Mouse (Mus musculus) gastrocnemius, postnatal 10 days (tissue): ENCODE results near the gene Slc50a1. TPM values are rescaled to one million over a fixed set of nuclear protein-coding genes. Genes with fewer than 3 reads are reported as not detected.
A peak's percentile ranks its signal among the peaks of the same experiment; 100 is the strongest.

ENCODE experiments used
- DNase-seq: peaks from one replicate; pipeline ENCODE4 v3.0.0; 2021; ENCODE audit warnings: mixed read lengths
- long read RNA-seq, 2 experiments: library from polyadenylated mRNA; stranded (forward); transcript quantifications; one replicate each; pipeline ENCODE4 v2.0.0; 2021
- total RNA-seq, 2 experiments: library from RNA; stranded (reverse); gene quantifications; 2 replicates each; pipeline ENCODE4 v1.2.3; 2021

Gene Slc50a1
- 10 to 100 TPM; 19.0 to 28.7 TPM for total RNA-seq
- long read RNA-seq, experiment 1, transcript Slc50a1-201 (6 exons, 1,022 nt) = major isoform, 18 of 29 reads
- long read RNA-seq, experiment 1, partial matches to known transcripts = 4 of 29 reads
- long read RNA-seq, experiment 1, other reads (novel, unspliced or antisense) = 2 of 29 reads
- long read RNA-seq, experiment 2, transcript Slc50a1-201 (6 exons, 1,022 nt) = major isoform, 12 of 17 reads
- long read RNA-seq, experiment 2, partial matches to known transcripts = 1 of 17 reads
- long read RNA-seq, experiment 2, other reads (novel, unspliced or antisense) = 2 of 17 reads

DNA sequence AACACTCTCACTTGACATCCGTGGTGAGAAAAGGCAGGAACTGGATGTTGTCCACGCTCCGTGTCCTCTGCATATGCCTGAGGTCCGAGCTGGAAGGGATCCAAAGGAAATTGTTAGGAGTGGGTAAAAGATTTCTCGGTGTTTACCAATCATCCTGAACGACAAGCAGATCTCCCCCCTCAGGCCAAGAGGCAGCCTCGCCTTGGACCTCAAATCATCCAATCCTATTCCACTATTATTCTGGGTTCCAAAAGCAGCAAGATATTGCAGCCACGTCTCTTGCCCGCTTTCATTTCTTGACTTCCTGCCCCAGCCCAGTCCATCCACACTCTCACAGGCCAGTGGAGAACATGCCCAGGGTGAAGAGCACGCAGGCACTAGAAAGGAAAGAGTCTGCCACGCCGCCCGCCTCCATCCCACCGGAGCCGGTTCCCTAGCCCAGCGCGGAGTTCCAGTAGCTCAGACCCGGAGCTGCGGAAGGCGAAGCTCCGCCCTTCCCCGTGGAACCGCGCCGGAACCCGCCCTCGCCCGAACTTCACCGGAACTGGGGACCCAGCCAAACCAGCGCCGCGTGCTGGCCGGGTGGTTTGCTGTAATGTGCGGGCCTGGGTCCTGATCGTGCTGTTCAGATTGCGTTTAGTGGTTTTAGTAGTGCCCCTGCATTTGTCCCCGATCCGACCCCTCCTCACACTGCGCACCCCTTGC, at the start of gene Slc50a1:
Gene Slc50a1 (minus strand): TSS at position 520 of the 705 bp plus-strand sequence.
- peak; percentile 94 for DNase-seq

DNA sequence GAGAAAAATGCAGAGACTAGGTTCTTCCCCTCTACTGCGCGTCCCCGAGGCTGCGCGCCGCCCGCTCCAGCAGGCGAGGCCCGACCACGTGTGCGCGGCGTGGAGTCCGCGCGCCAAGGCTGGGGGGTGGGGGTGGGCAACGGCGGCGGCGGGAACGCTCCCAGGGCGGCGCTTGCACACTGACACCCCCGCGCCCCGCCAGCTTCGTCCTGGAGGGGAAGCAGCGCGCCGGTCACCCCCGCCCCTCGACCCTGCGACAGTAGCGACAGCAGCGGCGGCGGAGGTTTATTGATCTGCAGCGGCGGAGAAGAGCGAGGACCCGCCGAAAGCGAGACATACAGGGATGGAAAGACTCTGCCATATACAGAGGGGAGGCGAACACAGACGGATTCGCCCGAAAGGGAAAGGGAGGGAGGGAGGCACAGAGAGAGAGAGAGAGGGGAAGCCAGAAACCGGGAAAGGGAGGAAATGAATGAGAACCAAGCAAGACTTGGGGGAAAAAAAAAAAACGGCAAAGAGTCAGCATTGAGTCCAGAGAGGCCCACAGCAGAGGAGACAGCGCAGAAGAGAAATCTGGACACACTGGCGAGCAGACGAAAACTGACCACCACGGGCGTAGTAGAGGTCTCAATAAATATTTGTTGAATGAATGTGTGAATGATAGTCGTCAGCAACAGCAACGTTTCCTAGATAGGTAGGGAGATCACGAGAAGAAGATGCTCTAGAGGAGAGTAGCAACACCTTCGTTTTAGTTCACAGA, 49.4 kb upstream of the Slc50a1 start:
- DNase-seq = no peak

DNA sequence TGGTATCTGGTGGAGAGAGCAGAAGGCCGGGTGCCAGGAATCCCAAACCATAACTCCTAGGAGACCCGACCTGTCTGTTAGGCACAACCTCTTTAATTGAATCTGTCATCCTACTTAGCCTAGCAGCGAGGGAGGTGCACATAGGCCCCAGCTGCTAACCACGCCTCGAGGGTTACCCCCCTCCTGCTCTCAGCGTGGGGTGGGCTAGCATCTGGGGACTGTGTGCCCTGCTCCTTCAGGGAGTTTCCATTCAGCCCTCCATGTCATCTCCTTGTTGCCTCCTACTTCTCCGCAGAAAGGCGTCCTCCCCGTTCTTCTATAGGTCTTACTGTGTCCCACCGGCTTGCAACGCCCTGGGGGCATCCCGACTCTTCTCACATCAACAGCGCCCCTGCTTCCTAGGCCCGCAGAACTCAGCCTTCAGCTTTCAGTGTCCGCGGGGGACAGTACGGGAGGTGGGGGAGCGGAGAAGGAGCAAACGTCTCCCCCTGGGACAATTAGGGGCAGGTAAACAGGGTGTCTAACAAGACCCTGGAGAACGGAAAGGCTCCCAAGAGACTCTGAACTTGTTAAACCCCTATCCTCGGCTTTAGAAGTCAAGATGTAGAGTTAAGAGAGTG, 48.7 kb upstream of the Slc50a1 start:
- DNase-seq = no peak

DNA sequence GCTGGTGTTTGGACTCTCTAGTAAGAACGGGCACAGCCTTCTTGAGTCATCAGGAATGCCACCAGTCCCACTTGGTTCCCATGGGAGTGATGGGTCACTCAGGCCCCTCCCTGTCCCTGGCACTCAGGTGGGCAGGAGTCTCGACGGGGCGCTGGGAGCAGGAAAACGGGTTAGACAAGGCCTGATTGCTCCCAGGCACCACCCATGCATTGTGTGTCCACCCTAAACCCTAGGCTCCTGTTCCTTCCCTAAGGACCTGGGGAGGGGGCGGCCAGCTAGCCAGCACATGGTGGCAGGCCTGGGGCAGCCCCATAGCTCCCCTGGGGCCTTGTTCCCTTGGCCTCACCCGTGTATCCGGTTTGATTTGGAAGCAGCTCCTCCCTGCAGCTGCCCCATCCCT, 47.9 kb upstream of the Slc50a1 start:
- no peak for DNase-seq

DNA sequence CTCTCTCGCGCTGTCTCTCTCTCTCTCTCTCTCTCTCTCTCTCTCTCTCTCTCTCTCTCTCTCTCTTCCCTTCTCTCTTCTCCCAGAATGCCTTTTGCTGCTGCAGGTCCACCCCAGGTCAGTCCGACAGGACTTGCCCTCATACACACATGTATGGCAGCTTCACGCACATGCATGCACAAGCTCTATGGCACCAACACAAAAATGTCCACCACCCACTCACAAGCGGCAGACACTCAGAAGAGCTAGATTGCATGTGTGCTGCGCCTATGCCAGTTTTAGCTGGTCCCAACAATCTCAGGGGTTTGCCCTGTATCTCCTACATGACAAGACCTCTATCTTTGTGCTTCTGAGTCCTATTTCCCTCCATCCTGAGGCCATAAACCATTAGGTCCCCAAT, 46.9 kb upstream of the Slc50a1 start:
- DNase-seq = no peak

DNA sequence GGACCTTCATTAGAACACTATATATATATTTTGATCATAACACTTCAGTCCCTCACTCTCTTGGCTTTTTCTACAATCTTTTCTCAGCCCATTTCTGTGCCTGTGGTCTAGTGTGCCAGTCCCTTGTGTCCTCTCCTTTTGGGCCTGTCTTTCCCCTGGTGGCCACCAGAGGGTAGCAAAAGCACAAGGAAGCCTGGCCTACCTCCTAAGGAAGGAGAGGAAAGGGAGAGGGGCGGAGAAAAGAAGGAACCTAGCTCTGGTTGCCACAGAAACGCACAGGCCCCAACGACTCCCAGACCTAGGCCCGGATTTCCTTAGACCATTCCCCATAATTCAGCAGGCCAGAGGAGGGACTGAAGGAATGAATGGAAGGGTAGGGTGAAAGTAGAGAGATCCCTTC, 46.5 kb upstream of the Slc50a1 start:
- DNase-seq = peak; percentile 72

DNA sequence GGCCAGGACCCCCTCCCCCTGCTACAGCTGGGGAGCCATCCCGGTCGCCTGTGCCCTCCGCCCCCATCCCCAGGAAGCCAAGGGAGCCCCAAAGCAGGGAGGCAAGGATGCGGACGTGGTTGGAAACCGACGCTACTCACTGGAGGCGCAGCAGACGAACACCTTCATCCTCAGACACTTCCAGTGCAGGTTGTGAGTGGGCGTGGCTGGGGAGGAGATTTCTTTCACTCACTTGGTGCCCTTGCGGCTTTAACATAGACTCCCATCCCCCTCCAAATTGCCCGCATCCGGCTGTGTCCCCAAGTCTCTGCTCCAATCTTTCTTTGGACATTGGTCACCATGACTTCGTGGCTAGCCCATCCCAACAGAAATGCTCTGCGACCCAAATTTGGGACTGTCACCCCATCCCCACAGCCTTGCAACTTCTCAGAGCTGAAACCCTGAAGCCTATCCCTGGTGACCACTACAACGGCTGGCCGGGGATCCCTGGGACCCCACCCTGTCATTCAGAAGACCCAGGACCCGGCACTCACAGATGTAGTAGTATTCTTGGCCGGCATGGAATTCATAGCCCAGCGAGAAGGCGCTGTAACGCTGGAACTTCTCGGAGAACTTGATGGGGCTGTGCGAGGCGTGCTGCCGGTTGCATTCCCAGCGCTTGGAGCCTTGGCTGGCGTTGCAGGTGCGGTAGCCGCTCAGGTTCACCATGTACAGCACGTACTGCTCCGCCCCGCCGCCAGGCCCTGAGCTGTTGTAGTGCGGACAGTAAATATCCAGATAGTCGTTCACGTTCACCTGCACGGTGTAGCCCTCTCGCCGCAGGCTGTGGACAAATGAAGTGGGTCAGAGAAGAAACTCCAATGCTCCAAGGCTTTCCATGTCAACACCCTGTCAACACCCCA, 45.8 kb upstream of the Slc50a1 start:
- DNase-seq = no peak

DNA sequence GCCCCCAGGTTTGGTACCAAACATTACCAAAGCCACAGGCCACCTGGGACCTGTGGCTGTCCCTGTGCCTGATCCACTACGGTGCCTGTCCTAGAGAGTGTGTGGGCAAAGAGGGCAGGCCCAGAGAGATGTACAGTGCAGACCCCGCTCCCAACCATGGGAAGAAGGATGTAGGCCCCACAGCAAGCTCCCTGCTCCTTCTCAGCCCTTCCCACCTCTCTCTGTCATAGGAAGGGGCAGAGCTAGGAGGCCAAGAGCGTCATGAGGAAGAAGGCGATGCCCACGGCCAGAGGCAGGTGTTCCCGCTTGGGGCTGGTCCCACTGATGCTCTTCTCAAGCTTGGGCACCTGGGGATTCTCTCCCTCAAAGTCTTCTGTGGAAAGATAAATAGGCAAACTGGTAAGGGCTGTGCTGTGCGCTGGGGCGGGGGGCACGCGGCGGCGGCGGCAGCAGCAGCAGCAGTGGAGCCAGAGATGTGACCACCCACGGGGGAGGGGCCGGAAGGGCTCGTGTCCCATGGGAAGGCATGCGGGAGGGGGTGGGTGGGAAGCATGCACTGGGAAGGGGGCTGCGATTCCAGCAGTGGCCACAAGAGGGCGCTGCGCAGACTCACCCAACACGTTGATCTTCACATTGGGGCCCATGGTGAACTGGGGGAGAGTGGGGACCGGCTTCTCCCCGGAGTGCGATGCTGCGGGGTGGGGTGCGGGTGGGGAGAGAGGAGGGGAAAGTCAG, 45.0 kb upstream of the Slc50a1 start:
- peak; percentile 90 for DNase-seq

DNA sequence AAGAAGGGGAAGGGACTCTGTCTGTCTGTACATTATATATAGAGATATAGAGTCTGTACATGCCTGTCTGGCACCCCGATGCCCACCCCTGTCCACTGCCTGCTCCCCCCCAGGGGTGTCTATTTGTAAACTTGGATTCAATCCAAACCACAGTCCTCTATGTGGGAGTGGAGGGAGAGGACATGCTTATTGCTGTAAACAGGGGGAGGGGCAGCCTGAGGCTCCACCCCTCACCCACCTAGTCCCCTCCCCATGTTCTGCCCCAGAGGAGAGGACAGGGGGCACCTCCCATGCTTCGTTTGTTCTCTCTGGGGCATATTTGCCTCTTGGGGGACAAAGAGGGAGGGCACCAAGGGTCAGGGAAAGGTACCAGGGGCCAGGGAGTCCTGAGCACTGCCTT, 44.4 kb upstream of the Slc50a1 start:
- DNase-seq = no peak

DNA sequence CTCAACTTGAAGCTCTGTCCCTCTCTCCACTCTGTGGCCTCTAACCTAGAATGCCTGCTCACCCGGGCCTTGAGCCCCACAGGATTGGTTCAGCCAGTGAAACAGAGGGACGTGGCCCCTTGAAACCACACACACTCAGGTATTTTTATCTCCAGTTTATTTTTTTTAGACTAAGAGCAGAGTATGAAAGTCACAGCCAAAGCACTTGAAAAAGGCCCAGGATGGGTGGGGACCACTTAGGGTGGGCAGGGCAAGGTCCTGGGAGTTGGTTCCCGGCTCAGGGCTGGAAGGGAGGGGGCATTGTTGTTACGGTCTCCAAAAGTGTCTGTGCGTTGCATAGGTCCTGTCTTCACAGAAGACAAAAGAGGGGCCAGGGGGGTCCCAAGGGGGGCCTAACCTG, 44.0 kb upstream of the Slc50a1 start:
- DNase-seq = no peak

DNA sequence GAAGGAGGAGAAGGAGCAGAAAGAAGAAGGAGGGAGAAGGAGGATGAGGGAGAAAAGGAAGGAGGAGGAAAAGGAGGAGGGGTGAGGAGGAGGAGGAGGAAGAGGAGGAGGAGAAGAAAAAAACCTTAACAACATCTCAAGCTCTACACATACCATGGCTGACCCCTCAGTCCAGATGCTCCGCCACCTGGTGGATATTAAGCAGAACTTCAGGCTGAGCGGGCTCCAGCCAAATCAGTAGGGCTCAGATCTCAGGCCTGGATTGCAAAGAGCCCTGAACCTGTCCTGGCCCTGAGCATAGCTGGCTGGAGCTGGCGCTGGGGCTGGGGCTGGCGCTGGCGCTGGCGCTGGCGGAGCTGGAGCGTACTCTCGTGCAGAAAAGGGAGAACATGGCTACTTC, 37.7 kb upstream of the Slc50a1 start:
- DNase-seq = peak; percentile 64

DNA sequence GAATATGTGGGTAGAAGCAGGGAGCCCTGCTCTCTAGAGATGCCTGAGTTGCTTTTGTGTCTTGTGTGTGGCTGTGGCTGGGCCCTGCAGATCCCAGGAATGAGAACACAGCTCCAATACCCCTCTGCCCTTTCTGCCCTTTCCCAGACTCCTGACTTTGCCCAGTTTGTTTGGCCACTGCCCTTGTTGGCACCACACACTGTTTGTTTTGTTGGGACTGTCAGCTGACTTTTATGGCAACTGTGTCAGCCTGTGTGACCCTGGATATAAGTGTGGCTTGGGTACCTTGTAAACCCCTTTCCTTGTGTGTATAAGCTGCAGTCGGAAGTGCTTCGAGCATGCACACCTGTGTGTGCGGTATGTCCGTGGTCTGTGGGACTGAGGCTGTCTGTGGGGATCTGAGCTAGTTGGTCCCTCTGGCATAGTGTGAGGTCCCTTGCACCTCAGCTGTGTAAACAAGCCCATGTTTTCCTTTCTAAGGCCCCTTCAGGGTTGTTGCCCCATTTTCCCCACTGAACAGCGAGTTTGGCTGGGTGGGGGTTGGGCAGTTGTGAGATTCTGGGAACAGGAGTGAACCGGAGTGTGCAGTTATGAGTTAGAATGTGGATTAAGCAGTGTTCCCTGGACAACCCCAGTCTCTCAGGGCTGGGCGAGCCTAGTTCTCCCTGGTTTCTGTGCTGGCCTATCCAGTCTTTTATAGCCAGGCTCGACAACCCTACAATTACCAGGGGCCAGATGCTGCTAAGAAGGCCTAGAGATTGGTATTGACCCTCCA, 35.4 kb upstream of the Slc50a1 start:
- no peak for DNase-seq

DNA sequence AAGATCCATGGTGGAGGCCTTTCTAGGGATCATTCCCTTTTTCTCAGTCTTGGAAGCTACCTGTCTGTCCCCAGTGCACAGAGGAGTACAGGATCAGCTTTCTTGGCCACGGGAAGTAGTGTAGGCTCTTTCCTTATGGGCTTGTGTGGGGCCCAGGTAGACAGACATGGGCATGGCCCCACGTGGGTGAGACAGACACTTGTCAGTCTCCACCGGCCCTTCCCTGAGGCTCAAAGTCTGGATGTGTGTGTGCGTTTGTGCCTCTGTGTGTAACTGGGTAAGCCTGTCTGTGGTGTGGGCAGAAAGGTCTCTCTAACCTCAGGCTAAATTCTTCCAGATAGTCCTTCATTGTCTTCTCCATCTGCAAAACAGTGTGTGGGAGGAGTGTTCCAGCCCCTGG, 34.7 kb upstream of the Slc50a1 start:
- DNase-seq = no peak

DNA sequence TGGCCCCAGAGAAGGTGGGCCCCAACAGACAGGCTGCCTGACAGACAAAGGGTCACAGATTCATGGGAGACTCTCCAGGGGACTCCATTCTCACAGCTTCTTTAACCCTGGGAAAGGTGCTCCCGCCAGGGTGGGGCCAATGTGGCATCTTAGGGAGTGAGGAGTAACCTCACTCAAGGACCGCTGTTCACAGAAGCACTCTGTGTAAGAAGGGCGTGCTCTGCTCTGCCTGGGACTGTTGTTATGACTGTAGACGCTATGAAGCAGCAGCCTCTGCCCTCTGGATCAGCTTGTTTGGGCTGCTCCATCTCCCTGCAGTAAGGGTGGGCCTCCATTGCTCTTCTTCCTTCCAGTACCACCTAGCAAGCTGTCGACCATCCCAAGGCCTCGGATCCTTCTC, 34.1 kb upstream of the Slc50a1 start:
- DNase-seq = no peak

DNA sequence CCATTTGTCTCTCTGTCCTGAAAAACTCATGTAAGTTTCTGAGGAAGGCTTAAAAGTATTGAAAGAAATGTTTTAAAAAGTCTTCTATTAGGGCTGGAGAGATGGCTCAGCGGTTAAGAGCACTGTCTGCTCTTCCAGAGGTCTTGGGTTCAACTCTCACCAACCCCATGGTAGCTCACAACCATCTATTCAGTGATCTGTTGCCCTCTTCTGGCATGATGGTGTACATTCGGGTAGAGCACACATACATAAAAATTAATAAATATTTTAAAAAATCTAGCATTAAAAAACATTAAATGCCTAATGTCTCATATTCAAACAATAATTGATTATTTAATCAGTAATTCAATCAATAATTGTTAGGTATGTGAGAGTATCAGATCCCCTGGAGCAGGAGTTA, 30.1 kb upstream of the Slc50a1 start:
- no peak for DNase-seq

DNA sequence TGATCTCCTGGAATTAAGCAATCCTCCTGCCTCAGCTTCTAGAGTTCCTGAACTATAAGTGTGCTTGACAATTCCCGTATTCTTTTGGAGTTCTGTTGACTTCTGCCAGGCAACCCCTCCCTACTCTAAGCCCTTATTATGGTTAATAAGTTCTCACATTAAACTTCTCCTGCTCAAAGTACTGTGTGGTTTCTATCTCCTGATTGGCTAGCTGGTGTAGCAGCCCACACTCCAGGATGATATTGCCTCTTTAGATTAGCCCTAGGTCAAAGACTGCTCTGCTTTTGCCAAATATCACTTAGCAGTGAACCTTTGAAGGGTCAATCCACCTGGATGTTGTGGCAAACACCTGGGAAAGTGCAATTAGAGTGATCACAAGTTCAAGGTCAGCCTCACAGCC, 29.7 kb upstream of the Slc50a1 start:
- DNase-seq = no peak

DNA sequence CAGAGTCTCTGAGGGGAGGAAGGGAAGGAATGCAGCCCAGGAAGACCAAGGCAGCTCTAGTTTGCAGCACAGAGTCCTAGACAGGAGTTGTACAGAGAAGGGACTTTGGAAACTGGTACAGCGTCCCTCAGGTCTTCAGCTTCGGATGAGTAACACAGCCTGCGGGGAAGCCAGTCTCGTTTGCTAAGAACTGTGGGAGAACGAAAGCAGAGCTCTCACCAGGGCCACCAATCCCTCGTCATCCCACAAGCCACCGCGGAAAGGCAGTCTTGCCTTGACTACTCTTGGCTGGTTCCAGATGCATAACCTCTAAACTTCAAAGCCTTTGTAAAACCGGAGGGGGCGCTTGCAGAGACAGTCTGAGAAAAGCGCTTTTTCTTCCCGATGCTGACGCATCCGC, 29.1 kb upstream of the Slc50a1 start:
- DNase-seq = no peak

DNA sequence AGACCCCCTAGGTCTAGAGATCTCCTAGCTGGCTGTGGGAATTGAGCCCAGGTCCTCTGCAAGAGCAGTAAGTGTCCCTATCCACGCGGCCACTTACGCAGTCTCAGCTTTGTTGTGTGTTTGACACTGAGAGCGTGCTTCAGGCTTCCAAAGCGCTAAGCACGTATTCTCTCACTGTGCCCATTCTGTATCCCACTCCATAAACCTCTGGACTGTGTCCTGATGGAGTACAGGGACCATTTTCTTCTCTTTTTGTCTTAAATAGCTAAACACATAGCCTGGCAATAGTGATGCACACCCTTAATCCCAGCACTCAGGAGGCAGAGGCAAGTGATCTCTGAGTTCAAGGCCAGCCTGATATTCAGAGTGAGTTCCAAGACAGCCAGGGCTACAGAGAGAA, 28.5 kb upstream of the Slc50a1 start:
- DNase-seq = no peak

DNA sequence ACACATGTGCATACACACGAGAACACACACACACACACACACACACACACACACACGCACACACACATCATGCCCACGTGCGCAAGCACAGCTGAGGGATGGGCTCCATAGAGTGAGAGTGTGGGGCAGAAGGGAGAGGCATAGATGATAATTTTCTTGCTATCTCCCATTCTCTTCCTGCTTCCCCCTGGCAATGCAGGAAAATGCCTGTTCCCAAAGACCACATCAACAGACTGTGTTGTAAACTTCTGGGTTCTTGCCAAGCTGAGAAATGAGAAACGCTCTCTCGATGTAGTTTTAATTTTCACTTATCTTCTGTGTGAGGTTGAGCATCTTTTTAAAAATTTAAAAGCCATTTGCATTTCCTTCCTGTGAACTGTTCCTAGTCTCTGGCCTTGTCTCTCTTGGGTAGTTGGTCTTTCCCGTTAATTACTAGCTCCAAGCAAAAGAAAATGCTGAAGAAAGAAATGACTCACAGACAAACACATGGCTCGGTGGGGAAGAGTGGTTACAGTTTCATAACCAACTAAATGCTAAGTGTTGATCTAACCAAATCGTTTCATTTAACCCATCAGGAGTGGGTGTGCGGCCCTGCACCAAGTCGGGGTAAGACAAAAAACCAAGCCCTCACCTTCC, 26.5 kb upstream of the Slc50a1 start:
- no peak for DNase-seq
